Mouse (Mus musculus) olfactory bulb, adult 2 months (tissue): ENCODE results near the gene Papss2. TPM values are rescaled to one million over a fixed set of nuclear protein-coding genes. Genes with fewer than 3 reads are reported as not detected.
"Not testable (repeated sequence)": the region's sequence is repeated elsewhere in the genome, so short reads cannot be mapped to it uniquely, and the experiment has no call there.

ENCODE experiments used
- H3K27ac ChIP-seq: fragments of 200-500 bp; 2 replicates; pipeline ENCODE4 v1.5.1; 2012; ENCODE audit warnings: low read depth, low read length; ENCODE audit not compliant: insufficient read depth
- H3K4me1 ChIP-seq: fragments of 200-500 bp; 2 replicates; pipeline ENCODE4 v1.6.1; 2012; ENCODE audit warnings: low read length; ENCODE audit not compliant: control insufficient read depth, insufficient read depth
- H3K4me3 ChIP-seq: fragments of 200-500 bp; 2 replicates; pipeline ENCODE4 v1.5.1; 2012; ENCODE audit warnings: mild to moderate bottlenecking, low read depth, low read length, moderate library complexity; ENCODE audit not compliant: insufficient read depth
- CTCF ChIP-seq: fragments of 200-500 bp; IDR thresholded peaks from 2 replicates; pipeline ENCODE4 v1.5.1; 2012; ENCODE audit warnings: low read depth, mild to moderate bottlenecking, low read length, moderate library complexity; ENCODE audit not compliant: insufficient read depth
- POLR2A ChIP-seq: fragments of 200-500 bp; IDR thresholded peaks from 2 replicates; pipeline ENCODE4 v1.6.1; 2012; ENCODE audit warnings: mild to moderate bottlenecking, low read depth, low read length, moderate library complexity; ENCODE audit not compliant: insufficient read depth
- WGBS: fragments of 180-500 bp; shearing (Covaris S2); methylation state at CpG from one replicate; pipeline ENCODE4 v1.1.7; 2018; 5-methylcytosine and 5-hydroxymethylcytosine counted together
- polyA plus RNA-seq: library from polyadenylated mRNA; stranded (reverse); fragments of >200 nt; gene quantifications from 2 replicates; pipeline ENCODE4 v1.2.4, GENCODE M21; 2012; ENCODE audit warnings: low replicate concordance; ENCODE audit not compliant: missing spikeins, insufficient read depth, insufficient read length

Gene Papss2
- polyA plus RNA-seq, 1 experiment = not detected

GRCm38 (mm10) chr19:32665243-32665642, 69.7 kb downstream of the Papss2 start:
- TF ChIP-seq POLR2A (no peak), CTCF (no peak)
- no peak overlapping the region for H3K27ac ChIP-seq
- H3K4me3 ChIP-seq = no peak overlapping the region
- 88% methylated on average over 8 of the region's 8 CpGs for WGBS
- no peaks in the 10 kb centered on the region for H3K4me1 ChIP-seq

GRCm38 (mm10) chr19:32667830-32668229, 72.2 kb downstream of the Papss2 start:
- not testable (repeated sequence) for H3K4me3 ChIP-seq, H3K4me1 ChIP-seq, H3K27ac ChIP-seq
- 94% methylated on average over 1 of the region's 1 CpGs for WGBS

GRCm38 (mm10) chr19:32675766-32676165, 80.2 kb downstream of the Papss2 start:
- Histone ChIP-seq H3K4me3 (no peak overlapping the region), H3K4me1 (no peaks in the 10 kb centered on the region), H3K27ac (no peak overlapping the region)
- no peak for TF ChIP-seq CTCF
- no peak for TF ChIP-seq POLR2A
- 84% methylated on average over 3 of the region's 3 CpGs for WGBS

- H3K4me3 ChIP-seq = no peak overlapping the region
- no peak overlapping the region for H3K27ac ChIP-seq
- TF ChIP-seq CTCF (no peak), POLR2A (no peak)
- 80% methylated on average over 2 of the region's 2 CpGs for WGBS
- no peaks in the 10 kb centered on the region for H3K4me1 ChIP-seq
These were observed 85.3 kb downstream of the Papss2 start for GRCm38 (mm10) chr19:32680894-32681293.

DNA sequence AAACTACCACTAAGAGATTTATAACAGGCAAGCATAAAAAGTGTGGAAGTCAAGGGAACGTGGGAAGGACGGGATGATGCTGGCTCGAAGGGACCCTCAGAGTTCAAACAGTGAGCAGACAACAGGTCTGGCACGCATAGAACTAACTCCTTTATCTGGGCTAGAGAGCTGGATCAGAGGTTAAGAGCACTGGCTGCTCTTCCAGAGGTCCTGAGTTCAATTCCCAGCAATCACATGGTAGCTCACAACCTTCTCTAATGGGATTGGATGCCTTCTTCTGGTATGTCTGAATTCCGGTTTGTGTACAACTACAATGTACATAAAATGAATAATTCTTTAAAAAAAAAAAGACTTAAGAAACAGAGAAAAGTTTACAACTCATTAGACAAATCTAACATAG, 87.5 kb downstream of the Papss2 start:
- no peak overlapping the region for H3K4me3 ChIP-seq
- WGBS = 90% methylated on average over 5 of the region's 5 CpGs
- no peaks in the 10 kb centered on the region for H3K4me1 ChIP-seq
- H3K27ac ChIP-seq = no peak overlapping the region
- TF ChIP-seq CTCF (no peak), POLR2A (no peak)

GRCm38 (mm10) chr19:32687721-32688120, 92.1 kb downstream of the Papss2 start:
- no peak overlapping the region for H3K4me3 ChIP-seq
- H3K4me1 ChIP-seq = 0 out of 2 replicates have a peak, but pooled peaks cover 2% of the 10 kb centered on the region
- no peak for TF ChIP-seq POLR2A
- no peak for TF ChIP-seq CTCF
- 68% methylated on average over 5 of the region's 5 CpGs for WGBS
- H3K27ac ChIP-seq = no peak overlapping the region

DNA sequence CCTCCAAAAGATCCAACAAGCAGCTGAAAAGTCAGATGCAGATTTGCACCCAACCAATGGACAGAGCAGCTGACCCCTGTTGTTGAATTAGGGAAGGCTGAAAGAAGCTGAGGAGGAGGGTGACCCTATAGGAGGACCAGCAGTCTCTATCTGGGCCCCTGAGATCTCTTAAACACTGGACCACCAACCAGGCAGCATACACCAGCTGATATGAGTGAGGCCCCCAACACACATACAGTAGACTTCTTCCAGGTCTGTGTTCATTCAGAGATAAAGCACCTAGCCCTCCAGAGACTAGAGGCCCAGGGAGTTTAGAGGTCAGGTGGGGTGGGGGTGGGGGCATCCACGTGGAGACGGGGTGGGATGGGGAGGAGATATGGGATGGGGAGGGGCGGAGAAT, 92.6 kb downstream of the Papss2 start:
- not testable (repeated sequence) for H3K4me1 ChIP-seq, H3K27ac ChIP-seq, H3K4me3 ChIP-seq
- WGBS = 91% methylated on average over 3 of the region's 3 CpGs

DNA sequence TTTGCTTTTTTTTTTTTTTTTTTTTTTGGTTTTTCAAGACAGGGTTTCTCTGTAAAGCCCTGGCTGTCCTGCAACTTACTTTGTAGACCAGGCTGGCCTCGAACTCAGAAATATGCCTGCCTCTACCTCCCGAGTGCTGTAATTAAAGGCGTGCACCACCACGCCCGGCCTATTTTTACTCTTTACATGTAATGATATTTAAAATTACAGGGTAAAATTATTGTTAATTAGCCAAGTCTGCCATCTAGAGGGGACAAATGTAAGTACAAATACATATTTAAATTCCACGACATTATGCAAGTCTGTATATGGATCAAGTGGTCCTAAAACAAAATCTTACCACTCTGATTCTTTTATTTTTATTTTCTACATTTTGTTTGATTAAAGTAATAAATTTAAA, 94.1 kb downstream of the Papss2 start:
- TF ChIP-seq POLR2A = no peak
- no peak overlapping the region for H3K27ac ChIP-seq
- 13% methylated on average over 6 of the region's 6 CpGs for WGBS
- H3K4me3 ChIP-seq = no peak overlapping the region
- H3K4me1 ChIP-seq = 0 out of 2 replicates have a peak, but pooled peaks cover 2% of the 10 kb centered on the region

GRCm38 (mm10) chr19:32696674-32697073, 101.1 kb downstream of the Papss2 start:
- H3K4me1 ChIP-seq = no peaks in the 10 kb centered on the region
- no peak overlapping the region for H3K4me3 ChIP-seq
- 86% methylated on average over 2 of the region's 2 CpGs for WGBS
- no peak overlapping the region for H3K27ac ChIP-seq
- TF ChIP-seq POLR2A (no peak), CTCF (no peak)

DNA sequence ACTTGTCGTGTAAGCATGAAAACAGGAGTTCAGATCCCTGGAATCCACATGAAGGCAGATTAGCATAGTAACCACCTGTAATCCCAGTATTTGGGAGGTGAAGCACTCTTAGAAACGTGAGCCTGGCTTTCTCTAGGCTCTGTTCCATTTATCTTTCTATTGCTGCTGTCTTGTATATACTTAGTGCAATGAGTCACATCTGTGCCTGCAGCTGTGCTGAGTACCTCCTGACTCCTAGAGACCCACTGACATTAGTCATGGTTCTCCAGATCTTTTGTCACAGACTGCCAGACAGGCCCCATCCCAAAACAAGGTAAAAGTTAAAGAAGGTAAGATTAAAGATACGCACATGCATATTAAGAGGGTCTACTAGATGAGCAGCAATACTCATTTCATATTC, 106.6 kb downstream of the Papss2 start:
- Histone ChIP-seq H3K4me1 (no peaks in the 10 kb centered on the region; the same call in 1 of the 2 replicates), H3K27ac (peak overlapping the region; percentile 51; the same call in 1 of the 2 replicates), H3K4me3 (no peak overlapping the region)
- no peak for TF ChIP-seq POLR2A
- TF ChIP-seq CTCF = no peak
- WGBS = 47% methylated on average over 3 of the region's 3 CpGs
